Mouse (Mus musculus) lung, embryonic 16.5 days (tissue): ENCODE measurements around the gene Gm10722. TPM values are rescaled to one million over a fixed set of nuclear protein-coding genes. Genes with fewer than 3 reads are reported as not detected.
"Not testable (repeated sequence)": the region's sequence is repeated elsewhere in the genome, so short reads cannot be mapped to it uniquely, and the experiment has no call there.

Source experiments
- ATAC-seq: fragments of 200-750 bp; cut with Nextera tagmentation; 2 replicates; pipeline ENCODE4 v1.8.0; 2017; ENCODE audit warnings: low read depth, mild to moderate bottlenecking, moderate library complexity
- H3K27ac ChIP-seq: fragments of 300-500 bp; sonication (generic); 2 replicates; pipeline ENCODE4 v1.5.1; 2014; ENCODE audit warnings: mild to moderate bottlenecking, control low read depth, low read length
- H3K27me3 ChIP-seq: fragments of 300-500 bp; sonication (generic); 2 replicates; pipeline ENCODE4 v1.6.1; 2014; ENCODE audit warnings: low read depth, low read length, mixed read lengths; ENCODE audit not compliant: control insufficient read depth, insufficient read depth
- H3K36me3 ChIP-seq: fragments of 300-500 bp; sonication (generic); 2 replicates; pipeline ENCODE4 v1.6.1; 2014; ENCODE audit warnings: low read length; ENCODE audit not compliant: control insufficient read depth, insufficient read depth
- H3K4me1 ChIP-seq: fragments of 300-500 bp; sonication (generic); replicated peaks from 2 replicates; pipeline ENCODE4 v1.6.1; 2014; ENCODE audit warnings: low read length, mixed read lengths; ENCODE audit not compliant: control insufficient read depth, insufficient read depth
- H3K4me2 ChIP-seq: fragments of 300-500 bp; sonication (generic); 2 replicates; pipeline ENCODE4 v1.6.1; 2014; ENCODE audit warnings: low read depth, low read length, control low read depth
- H3K4me3 ChIP-seq: fragments of 300-500 bp; sonication (generic); 2 replicates; pipeline ENCODE4 v1.5.1; 2014; ENCODE audit warnings: mild to moderate bottlenecking, low read length, control low read depth
- H3K9ac ChIP-seq: fragments of 300-500 bp; sonication (generic); 2 replicates; pipeline ENCODE4 v1.6.1; 2014; ENCODE audit warnings: low read length, control low read depth
- H3K9me3 ChIP-seq: fragments of 300-500 bp; sonication (generic); 2 replicates; pipeline ENCODE4 v1.6.1; 2016; ENCODE audit warnings: low read length; ENCODE audit not compliant: control insufficient read depth
- WGBS: fragments of 180-500 bp; shearing (Covaris S2); extraction: QIAGEN DNeasy Blood & Tissue Kit; methylation state at CpG from one replicate; pipeline ENCODE4 v1.1.7; 2014; 5-methylcytosine and 5-hydroxymethylcytosine counted together
- polyA plus RNA-seq: library from polyadenylated mRNA; unstranded; fragments of >200 nt; fragmentation: Nextera tagmentation; extraction: Ambion mirVana; gene quantifications from 2 replicates; pipeline ENCODE4 v1.2.1, GENCODE M21; 2015

Gm10722 gene
- polyA plus RNA-seq = not detected in 2 replicates

GRCm38 (mm10) chr9:3000445-3000972 is at the start of gene Gm10722:
Gm10722 (plus strand) TSS chr9:3000922.
- ATAC-seq, H3K27me3 ChIP-seq, H3K36me3 ChIP-seq, H3K27ac ChIP-seq, H3K4me2 ChIP-seq, H3K9ac ChIP-seq, H3K9me3 ChIP-seq, H3K4me1 ChIP-seq, H3K4me3 ChIP-seq: not testable (repeated sequence)
- WGBS = 65% methylated on average over 12 of the region's 12 CpGs

GRCm38 (mm10) chr9:3001006-3001405 is 284 bp downstream of the Gm10722 start:
- 66% methylated on average over 8 of the region's 8 CpGs for WGBS
- H3K9me3 ChIP-seq, H3K4me3 ChIP-seq, H3K9ac ChIP-seq, H3K36me3 ChIP-seq, ATAC-seq, H3K4me2 ChIP-seq, H3K27ac ChIP-seq, H3K4me1 ChIP-seq, H3K27me3 ChIP-seq: not testable (repeated sequence)

- peak; percentile 84 for ATAC-seq
- not testable (repeated sequence) for H3K27me3 ChIP-seq, H3K36me3 ChIP-seq, H3K4me3 ChIP-seq, H3K4me2 ChIP-seq, H3K27ac ChIP-seq, H3K9ac ChIP-seq, H3K9me3 ChIP-seq, H3K4me1 ChIP-seq
- 53% methylated on average over 8 of the region's 11 CpGs for WGBS
Observed at GRCm38 (mm10) chr9:3001948-3002659, 1.4 kb downstream of the Gm10722 start.

GRCm38 (mm10) chr9:3002794-3003396 is 2.2 kb downstream of the Gm10722 start, which contains the start of gene Gm11168:
Gm11168 (plus strand) TSS chr9:3003346.
- WGBS = 62% methylated on average over 6 of the region's 14 CpGs
- H3K27me3 ChIP-seq = not testable (repeated sequence)

GRCm38 (mm10) chr9:3006179-3006578 is 5.5 kb downstream of the Gm10722 start:
- H3K4me3 ChIP-seq, H3K4me2 ChIP-seq, H3K9me3 ChIP-seq, H3K27me3 ChIP-seq, H3K36me3 ChIP-seq, H3K27ac ChIP-seq, ATAC-seq, H3K9ac ChIP-seq, H3K4me1 ChIP-seq: not testable (repeated sequence)
- 79% methylated on average over 1 of the region's 5 CpGs for WGBS

More at GRCm38 (mm10) chr9:3002794-3003396, 2.2 kb downstream of the Gm10722 start, which contains the start of gene Gm11168:
- H3K9me3 ChIP-seq, H3K4me3 ChIP-seq, H3K4me2 ChIP-seq, H3K36me3 ChIP-seq, H3K27ac ChIP-seq, ATAC-seq, H3K9ac ChIP-seq, H3K4me1 ChIP-seq: not testable (repeated sequence)

GRCm38 (mm10) chr9:3006636-3007035 is 5.9 kb downstream of the Gm10722 start:
- H3K9me3 ChIP-seq, H3K4me3 ChIP-seq, H3K4me1 ChIP-seq, H3K4me2 ChIP-seq, H3K9ac ChIP-seq, H3K27ac ChIP-seq, H3K36me3 ChIP-seq, H3K27me3 ChIP-seq: not testable (repeated sequence)
- ATAC-seq = peak; percentile 56
- WGBS = 67% methylated on average over 7 of the region's 8 CpGs

GRCm38 (mm10) chr9:3007272-3007671 is 6.5 kb downstream of the Gm10722 start:
- H3K9ac ChIP-seq, H3K27me3 ChIP-seq, H3K9me3 ChIP-seq, H3K4me1 ChIP-seq, H3K27ac ChIP-seq, H3K4me3 ChIP-seq, H3K36me3 ChIP-seq, ATAC-seq, H3K4me2 ChIP-seq: not testable (repeated sequence)
- 66% methylated on average over 6 of the region's 9 CpGs for WGBS

GRCm38 (mm10) chr9:3009331-3009730 is 8.6 kb downstream of the Gm10722 start:
- H3K9ac ChIP-seq, H3K4me3 ChIP-seq, H3K4me2 ChIP-seq, H3K4me1 ChIP-seq, H3K36me3 ChIP-seq, H3K27ac ChIP-seq, H3K27me3 ChIP-seq, H3K9me3 ChIP-seq: not testable (repeated sequence)
- WGBS = no CpG with 5 or more reads among the region's 5 CpGs
- peak; percentile 51 for ATAC-seq

- not testable (repeated sequence) for H3K4me3 ChIP-seq, H3K36me3 ChIP-seq, H3K4me1 ChIP-seq, H3K9ac ChIP-seq, H3K27ac ChIP-seq, H3K4me2 ChIP-seq, H3K27me3 ChIP-seq, H3K9me3 ChIP-seq
- 77% methylated on average over 2 of the region's 7 CpGs for WGBS
- 0 out of 2 replicates have a peak, but pooled peaks have one; percentile 21 for ATAC-seq
Observed at GRCm38 (mm10) chr9:3012054-3012621, 11.4 kb downstream of the Gm10722 start.
